Comparison of ENCODE assay signal across 27 mouse cellular contexts in the genomic region with DNA sequence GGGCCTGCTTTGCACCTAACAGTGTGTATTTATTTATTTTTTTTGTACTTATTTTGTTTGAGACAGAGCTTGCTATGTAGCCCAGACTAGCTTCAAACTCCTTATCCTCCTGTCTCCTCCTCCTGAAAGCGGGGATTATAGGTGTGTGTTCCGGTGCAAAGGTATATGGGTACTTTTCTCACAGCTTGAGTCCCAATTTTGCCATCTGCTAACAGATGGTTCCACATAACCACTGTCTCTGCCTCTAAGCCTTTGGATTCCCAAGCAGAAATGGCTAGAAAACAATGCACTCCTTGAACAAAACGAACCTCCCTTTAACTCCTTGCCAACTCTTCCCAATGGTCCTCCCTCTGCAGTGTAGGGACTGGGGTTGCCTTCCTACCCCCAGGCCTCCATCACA.
A peak's percentile ranks its signal among the peaks of the same experiment; 100 is the strongest.
DNase-seq lines count a peak whose midpoint lies in the region; ATAC-seq lines count a peak whose summit lies in the region.
"Had no signal": no experiment of that assay in that cellular context is flagged by ENCODE, and none has a peak within 500 bp of the region (broad histone marks: within the 10 kb centered on the region; RNA-seq: fewer than 3 reads in every experiment).

No protein-coding gene starts in this region.

- no peaks in the 10 kb centered on the region for H3K9me3 ChIP-seq in forebrain, embryonic 15.5 days
- H3K9me3 ChIP-seq: forebrain, embryonic 10.5 days; forebrain, embryonic 13.5 days; G1E; heart, embryonic 12.5 days; heart, embryonic 15.5 days; hindbrain, embryonic 10.5 days; hindbrain, embryonic 13.5 days; intestine, embryonic 15.5 days had no signal

- peaks cover 6% of the 10 kb centered on the region for H3K4me1 ChIP-seq in forebrain, embryonic 15.5 days
- H3K4me1 ChIP-seq: heart, embryonic 12.5 days; heart, embryonic 15.5 days; intestine, embryonic 15.5 days had no signal

- H3K27ac ChIP-seq in forebrain, embryonic 15.5 days (replicated peaks), result no peak overlapping the region
- H3K27ac ChIP-seq: forebrain, embryonic 10.5 days; forebrain, embryonic 13.5 days; gastrocnemius, adult 2 months; heart, embryonic 15.5 days; hindbrain, embryonic 10.5 days; hindbrain, embryonic 13.5 days; intestine, embryonic 15.5 days had no signal

- H3K4me3 ChIP-seq in forebrain, embryonic 15.5 days, result no peak overlapping the region
- H3K4me3 ChIP-seq: forebrain, embryonic 10.5 days; forebrain, embryonic 13.5 days; gastrocnemius, adult 2 months; heart, embryonic 12.5 days; heart, embryonic 15.5 days; hindbrain, embryonic 10.5 days; hindbrain, embryonic 13.5 days; intestine, embryonic 15.5 days had no signal

- no peak overlapping the region for H3K9ac ChIP-seq in forebrain, embryonic 15.5 days (replicated peaks)
- H3K9ac ChIP-seq: forebrain, embryonic 13.5 days; forebrain, postnatal 0 days; heart, embryonic 12.5 days; heart, embryonic 15.5 days; hindbrain, embryonic 13.5 days; intestine, embryonic 15.5 days had no signal

- DNase-seq in cerebellum, adult 11 months, result peak; percentile 19
- no peak for DNase-seq in cerebellum, adult 11-12 months
- DNase-seq in cerebellum, adult 9-10 months, result peak; percentile 57
- no peak for DNase-seq in cerebellum, postnatal 10 days
- peak; percentile 5 for DNase-seq in right cerebral cortex, adult 2 months (ENCODE audit: low spot score in 2 of 2)
- DNase-seq in right cerebral cortex, postnatal 14 days, result no peak
- DNase-seq in kidney, adult 18-20 months, result no peak
- DNase-seq: adrenal gland, adult 2 months; adrenal gland, postnatal 14 days; forebrain, postnatal 0 days; gastrocnemius, adult 2 months; gastrocnemius, postnatal 25 days; heart, adult 18-20 months; heart, postnatal 10 days; heart, postnatal 36 days; kidney, adult 11 months had no signal

- no peak overlapping the region for H3K4me2 ChIP-seq in forebrain, embryonic 15.5 days (replicated peaks)
- H3K4me2 ChIP-seq: forebrain, embryonic 13.5 days; heart, embryonic 12.5 days; heart, embryonic 15.5 days; hindbrain, embryonic 13.5 days; intestine, embryonic 15.5 days had no signal

- WGBS in forebrain, embryonic 15.5 days, result 58% methylated on average over 3 of the region's 3 CpGs

- H3K36me3 ChIP-seq in forebrain, embryonic 15.5 days, result no peaks in the 10 kb centered on the region
- H3K36me3 ChIP-seq: forebrain, embryonic 10.5 days; G1E; heart, embryonic 12.5 days; heart, embryonic 15.5 days; hindbrain, embryonic 10.5 days; hindbrain, embryonic 13.5 days; intestine, embryonic 15.5 days had no signal

- no peak for ATAC-seq in forebrain, embryonic 15.5 days (replicated peaks)
- ATAC-seq: forebrain, embryonic 13.5 days; forebrain, postnatal 0 days; hindbrain, embryonic 16.5 days; intestine, embryonic 15.5 days; Patski had no signal

- no peaks in the 10 kb centered on the region for H3K27me3 ChIP-seq in forebrain, embryonic 15.5 days
- H3K27me3 ChIP-seq: forebrain, embryonic 13.5 days; intestine, embryonic 15.5 days; Patski had no signal

Comparison
In these comparisons a context has a peak if more than half of its experiments do, and no peak if none do; other contexts are left out.
1. DNase-seq: peak in cerebellum, adult 11 months (single experiment), cerebellum, adult 9-10 months (single experiment) and right cerebral cortex, adult 2 months (2 of 2); none in cerebellum, adult 11-12 months (single experiment), cerebellum, postnatal 10 days (0 of 2), right cerebral cortex, postnatal 14 days (single experiment) and kidney, adult 18-20 months (single experiment).